Mouse (Mus musculus) intestine, embryonic 16.5 days (tissue): ENCODE measurements around the gene Pmepa1. TPM values are rescaled to one million over a fixed set of nuclear protein-coding genes. Genes with fewer than 3 reads are reported as not detected.

Source experiments
- ATAC-seq: fragments of 200-750 bp; cut with Nextera tagmentation; 2 replicates; pipeline ENCODE4 v1.8.0; 2017; ENCODE audit warnings: moderate TSS enrichment, moderate library complexity
- H3K27ac ChIP-seq: fragments of 300-500 bp; sonication (generic); 2 replicates; pipeline ENCODE4 v1.5.1; 2014; ENCODE audit warnings: mild to moderate bottlenecking, low read length
- H3K27me3 ChIP-seq: fragments of 300-500 bp; sonication (generic); replicated peaks from 2 replicates; pipeline ENCODE4 v1.6.1; 2014; ENCODE audit warnings: low read length, control low read depth, mixed read lengths; ENCODE audit not compliant: control insufficient read depth, insufficient read depth
- H3K36me3 ChIP-seq: fragments of 300-500 bp; sonication (generic); 2 replicates; pipeline ENCODE4 v1.6.1; 2014; ENCODE audit warnings: low read length, control low read depth; ENCODE audit not compliant: control insufficient read depth, insufficient read depth
- H3K4me1 ChIP-seq: fragments of 300-500 bp; sonication (generic); 2 replicates; pipeline ENCODE4 v1.6.1; 2014; ENCODE audit warnings: low read length, control low read depth, mixed read lengths; ENCODE audit not compliant: control insufficient read depth, insufficient read depth
- H3K4me2 ChIP-seq: fragments of 300-500 bp; sonication (generic); 2 replicates; pipeline ENCODE4 v1.6.1; 2014; ENCODE audit warnings: low read depth, low read length, control low read depth
- H3K4me3 ChIP-seq: fragments of 300-500 bp; sonication (generic); 2 replicates; pipeline ENCODE4 v1.5.1; 2014; ENCODE audit warnings: mild to moderate bottlenecking, low read length
- H3K9ac ChIP-seq: fragments of 300-500 bp; sonication (generic); 2 replicates; pipeline ENCODE4 v1.6.1; 2014; ENCODE audit warnings: low read depth, low read length
- H3K9me3 ChIP-seq: fragments of 300-500 bp; sonication (generic); 2 replicates; pipeline ENCODE4 v1.6.1; 2016; ENCODE audit warnings: low read length, control low read depth; ENCODE audit not compliant: control insufficient read depth
- WGBS: fragments of 180-500 bp; shearing (Covaris S2); extraction: QIAGEN DNeasy Blood & Tissue Kit; methylation state at CpG from one replicate; pipeline ENCODE4 v1.1.7; 2014; 5-methylcytosine and 5-hydroxymethylcytosine counted together
- polyA plus RNA-seq: library from polyadenylated mRNA; unstranded; fragments of >200 nt; fragmentation: Nextera tagmentation; extraction: Ambion mirVana; gene quantifications from 2 replicates; pipeline ENCODE4 v1.2.1, GENCODE M21; 2015

The Pmepa1 gene
- polyA plus RNA-seq, 1 experiment from 2014 or later, result 4.4 TPM

DNA sequence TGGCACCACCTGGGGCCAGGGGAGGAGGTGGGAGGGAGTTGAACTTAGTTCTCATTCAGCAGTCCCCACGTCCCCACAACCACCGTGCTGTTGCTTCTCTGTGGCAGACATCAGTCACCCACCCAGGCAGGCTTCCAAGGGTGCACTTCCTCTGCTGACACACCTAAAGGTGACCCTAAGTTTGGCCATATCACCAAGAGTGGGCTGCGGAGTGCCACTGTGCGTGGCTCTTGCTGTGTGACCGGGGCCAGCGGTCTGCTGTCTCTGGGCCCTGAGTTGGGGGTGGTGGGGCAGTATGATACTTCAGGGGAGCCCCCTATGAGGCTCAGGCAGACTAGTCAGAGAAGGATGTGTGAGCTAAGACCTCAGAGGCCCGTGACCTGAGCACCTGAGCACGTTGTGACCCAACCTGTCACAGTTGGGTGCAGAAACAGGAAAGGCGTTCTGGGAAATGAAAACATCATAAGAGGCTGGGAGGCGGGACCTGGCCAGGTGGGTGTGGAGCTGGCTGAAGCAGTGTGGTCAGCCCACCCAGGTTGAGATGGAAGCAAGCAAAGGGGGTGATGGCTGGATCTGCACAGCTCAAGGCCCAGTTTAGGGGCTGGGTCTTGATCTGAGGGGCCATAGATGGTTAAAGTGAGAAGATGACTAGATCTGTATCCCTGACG, 95.5 kb downstream of the Pmepa1 start:
- 80% methylated on average over 11 of the region's 11 CpGs for WGBS
- H3K27me3 ChIP-seq, result peaks cover 6% of the 10 kb centered on the region; the same call in 1 of the 2 replicates

DNA sequence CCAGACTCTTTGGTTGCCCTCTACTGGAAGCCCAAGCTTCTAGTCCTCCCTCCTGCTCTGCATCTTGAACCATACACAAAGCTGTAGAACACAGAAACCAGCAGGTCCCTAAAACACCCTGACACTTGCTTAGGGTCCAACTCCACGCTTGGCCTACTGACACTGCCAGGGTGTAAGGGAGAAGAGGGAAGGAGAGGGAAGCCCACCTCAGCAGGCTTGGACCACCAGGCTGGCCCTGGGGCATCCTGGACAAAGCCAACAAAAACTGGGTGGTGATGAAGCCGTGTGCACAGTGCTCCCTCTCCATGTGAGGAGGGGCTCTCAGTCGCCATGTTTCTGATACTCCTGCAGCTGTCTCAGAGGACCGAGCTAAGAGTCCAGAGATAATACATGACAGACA, 96.3 kb downstream of the Pmepa1 start:
- Histone ChIP-seq H3K27ac (no peak overlapping the region), H3K9me3 (peaks cover 5% of the 10 kb centered on the region; the same call in 1 of the 2 replicates), H3K36me3 (no peaks in the 10 kb centered on the region), H3K9ac (no peak overlapping the region), H3K4me2 (no peak overlapping the region), H3K4me1 (0 out of 2 replicates have a peak, but pooled peaks cover 3% of the 10 kb centered on the region), H3K4me3 (no peak overlapping the region), H3K27me3 (peaks cover 6% of the 10 kb centered on the region; the same call in 1 of the 2 replicates)
- ATAC-seq, result no peak
- WGBS, result 77% methylated on average over 4 of the region's 4 CpGs

More for the DNA sequence above, 95.5 kb downstream of the Pmepa1 start:
- Histone ChIP-seq H3K36me3 (no peaks in the 10 kb centered on the region), H3K4me1 (0 out of 2 replicates have a peak, but pooled peaks cover 3% of the 10 kb centered on the region), H3K9me3 (no peaks in the 10 kb centered on the region), H3K9ac (no peak overlapping the region), H3K4me2 (no peak overlapping the region), H3K4me3 (no peak overlapping the region), H3K27ac (no peak overlapping the region)
- no peak for ATAC-seq

DNA sequence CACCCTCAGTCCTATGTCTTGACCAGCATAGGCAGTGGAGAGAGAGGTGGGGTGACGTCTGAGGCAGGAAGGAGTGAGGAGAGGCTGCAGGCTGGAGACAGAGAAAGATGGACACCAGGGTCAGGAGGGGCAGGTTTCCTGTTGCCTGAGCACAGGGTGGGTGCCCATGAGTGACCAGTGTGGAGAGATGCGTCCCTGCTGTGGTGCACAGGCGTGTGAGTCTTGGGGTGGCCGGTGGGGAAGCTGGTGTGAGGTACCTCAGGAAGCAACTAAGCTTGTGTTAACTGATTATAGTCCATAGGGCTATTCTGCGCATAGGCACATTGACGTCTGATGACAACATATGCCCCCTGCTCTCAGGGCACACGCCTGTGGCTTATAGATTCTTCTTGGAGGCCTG, 97.3 kb downstream of the Pmepa1 start:
- Histone ChIP-seq H3K27me3 (peaks cover 3% of the 10 kb centered on the region; the same call in 1 of the 2 replicates), H3K36me3 (no peaks in the 10 kb centered on the region), H3K9me3 (peaks cover 5% of the 10 kb centered on the region; the same call in 1 of the 2 replicates), H3K9ac (no peak overlapping the region), H3K4me1 (peaks cover 10% of the 10 kb centered on the region), H3K27ac (no peak overlapping the region), H3K4me2 (no peak overlapping the region), H3K4me3 (no peak overlapping the region)
- ATAC-seq, result no peak
- 83% methylated on average over 7 of the region's 7 CpGs for WGBS

DNA sequence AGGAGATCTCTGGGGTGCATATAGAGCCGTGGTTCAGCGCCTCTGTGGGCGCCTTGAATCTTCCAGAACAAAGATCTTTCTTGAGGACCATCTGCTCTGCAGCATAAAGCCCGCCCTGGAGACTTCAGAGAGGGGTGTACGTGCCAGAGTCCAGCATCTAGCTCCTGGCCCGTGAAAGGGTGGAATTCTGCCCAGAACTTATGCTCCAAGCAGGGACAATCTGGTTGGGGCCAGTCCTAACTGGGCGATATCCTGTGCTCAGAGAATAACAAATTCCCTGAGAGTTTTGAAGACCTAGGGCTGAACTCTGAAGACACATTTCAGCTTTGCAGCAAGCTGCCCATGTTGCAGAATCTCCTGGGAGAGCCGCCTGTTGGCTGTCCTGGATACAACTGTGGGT, 98.4 kb downstream of the Pmepa1 start:
- Histone ChIP-seq H3K4me2 (no peak overlapping the region), H3K36me3 (no peaks in the 10 kb centered on the region), H3K9me3 (peaks cover 5% of the 10 kb centered on the region; the same call in 1 of the 2 replicates), H3K27me3 (peaks cover 3% of the 10 kb centered on the region; the same call in 1 of the 2 replicates), H3K9ac (no peak overlapping the region), H3K4me1 (peaks cover 15% of the 10 kb centered on the region), H3K27ac (no peak overlapping the region), H3K4me3 (no peak overlapping the region)
- WGBS, result 80% methylated on average over 8 of the region's 8 CpGs
- ATAC-seq, result no peak

DNA sequence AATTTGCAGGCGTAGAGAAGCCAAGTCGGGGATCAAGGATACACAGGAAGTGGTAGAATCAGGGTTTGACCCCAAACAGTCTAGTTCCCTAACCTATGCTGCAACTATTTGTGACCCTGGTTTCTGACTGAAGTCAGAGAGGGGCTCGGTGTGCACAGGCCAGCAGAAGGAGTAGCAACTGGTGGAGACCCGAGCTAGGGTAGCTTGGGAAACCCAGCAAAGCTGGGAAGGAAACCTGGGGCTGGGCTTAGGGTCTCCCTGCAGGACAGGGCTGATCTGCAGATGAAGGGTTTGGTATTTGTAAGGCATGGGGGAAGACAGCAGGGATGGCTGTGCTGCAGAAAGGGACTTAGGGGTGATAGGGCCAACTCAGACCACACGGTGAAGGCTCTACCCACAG, 98.9 kb downstream of the Pmepa1 start:
- Histone ChIP-seq H3K9ac (no peak overlapping the region), H3K9me3 (peaks cover 5% of the 10 kb centered on the region; the same call in 1 of the 2 replicates), H3K36me3 (no peaks in the 10 kb centered on the region), H3K27ac (no peak overlapping the region), H3K27me3 (peaks cover 3% of the 10 kb centered on the region; the same call in 1 of the 2 replicates), H3K4me3 (no peak overlapping the region), H3K4me1 (peaks cover 20% of the 10 kb centered on the region), H3K4me2 (no peak overlapping the region)
- ATAC-seq, result no peak
- WGBS, result 77% methylated on average over 5 of the region's 5 CpGs

DNA sequence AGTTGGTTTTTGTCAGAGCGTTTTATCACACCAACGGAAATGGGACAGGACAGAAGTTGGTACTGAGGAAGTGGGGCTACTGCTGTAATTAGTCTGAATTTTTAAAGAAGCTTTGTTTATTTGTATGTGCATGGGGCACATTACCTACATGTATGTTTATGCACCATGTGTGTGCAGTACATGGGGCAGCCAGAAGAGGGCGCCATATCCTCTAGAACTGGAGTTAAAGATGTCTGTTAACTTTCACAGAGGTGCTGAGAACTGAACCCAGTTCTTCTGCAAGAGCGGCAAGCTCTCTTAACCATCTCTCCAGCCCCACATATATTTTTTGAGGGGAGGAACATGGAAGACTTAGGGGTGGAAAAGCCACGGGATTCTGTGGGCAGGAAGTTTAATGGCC, 100.6 kb downstream of the Pmepa1 start:
- H3K9me3 ChIP-seq, result peaks cover 5% of the 10 kb centered on the region; the same call in 1 of the 2 replicates
- H3K36me3 ChIP-seq, result no peaks in the 10 kb centered on the region
- H3K4me1 ChIP-seq, result peaks cover 36% of the 10 kb centered on the region
- H3K27ac ChIP-seq, result no peak overlapping the region
- H3K27me3 ChIP-seq, result 0 out of 2 replicates have a peak, but pooled peaks cover 3% of the 10 kb centered on the region
- no peak for ATAC-seq
- H3K9ac ChIP-seq, result no peak overlapping the region
- WGBS, result 90% methylated on average over 5 of the region's 5 CpGs
- H3K4me3 ChIP-seq, result no peak overlapping the region
- no peak overlapping the region for H3K4me2 ChIP-seq

DNA sequence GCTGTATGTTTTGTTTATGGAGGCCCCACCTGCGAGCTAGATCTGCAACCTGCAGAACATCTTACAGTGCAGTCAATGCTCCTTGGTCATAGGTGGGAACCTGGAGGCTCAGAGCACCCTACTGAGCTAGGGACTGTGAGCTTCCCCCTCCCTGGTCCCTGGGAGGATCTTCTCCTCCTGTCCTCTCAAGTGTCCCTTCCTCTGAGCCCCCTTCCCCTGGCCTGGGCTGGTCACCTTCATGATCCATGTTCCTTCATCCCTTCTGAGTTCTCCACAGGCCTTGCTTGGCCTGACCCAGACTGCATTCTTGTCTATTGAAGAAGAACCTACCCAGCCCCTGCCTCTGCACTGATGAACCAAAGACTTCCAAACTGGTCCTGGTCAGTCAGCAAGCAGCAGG, 101.8 kb downstream of the Pmepa1 start:
- Histone ChIP-seq H3K9ac (no peak overlapping the region), H3K4me3 (no peak overlapping the region), H3K27ac (peak overlapping the region; percentile 85; the same call in 1 of the 2 replicates), H3K4me2 (peak overlapping the region; percentile 51; the same call in 1 of the 2 replicates), H3K4me1 (peaks cover 41% of the 10 kb centered on the region), H3K36me3 (no peaks in the 10 kb centered on the region), H3K27me3 (0 out of 2 replicates have a peak, but pooled peaks cover 3% of the 10 kb centered on the region), H3K9me3 (peaks cover 5% of the 10 kb centered on the region; the same call in 1 of the 2 replicates)
- ATAC-seq, result no peak
- 48% methylated on average over 1 of the region's 1 CpGs for WGBS

Other genes starting within 250 kb of the Pmepa1 start
- gene Ctcfl, start 157.0 kb downstream of the Pmepa1 start, polyA plus RNA-seq, result 0.22 and 0.23 TPM in 2 replicates
- 14.0 and 19.7 TPM in 2 replicates for gene Pck1, start 123.5 kb downstream of the Pmepa1 start, polyA plus RNA-seq
- 0.65 and 1.9 TPM in 2 replicates for gene Zbp1, start 57.6 kb downstream of the Pmepa1 start, polyA plus RNA-seq
- gene 1700021F07Rik, start 246.1 kb upstream of the Pmepa1 start, polyA plus RNA-seq, result not detected in 2 replicates